Mouse (Mus musculus): Measurements from ENCODE around the gene Pyurf. TPM values are rescaled to one million over a fixed set of nuclear protein-coding genes. Genes with fewer than 3 reads are reported as not detected.

Pyurf gene
- 9.9 and 11.7 TPM in 2 replicates for polyA plus RNA-seq (2012; rRNA removed)
- 14.6 and 14.7 TPM in 2 replicates for polyA plus RNA-seq (2014; fragmentation: Nextera tagmentation; extraction: Ambion mirVana)

GRCm38 (mm10) chr6:57691467-57692261 is at the start of gene Pyurf:
Pyurf (minus strand) TSS chr6:57692078.
- WGBS = under 1% methylated on average over 51 of the region's 52 CpGs
- peak; percentile 97 for ATAC-seq (ENCODE audit: low FRiP score, low read depth)
- Histone ChIP-seq H3K4me2 (replicated peaks; ENCODE audit: low read depth, low read length, severe bottlenecking) (peak within 1 kb of the TSS; percentile 57), H3K27ac (replicated peaks; ENCODE audit: low read depth, low read length) (peak within 1 kb of the TSS; percentile 91), H3K27me3 (ENCODE audit: control insufficient read depth, insufficient read depth, low read length) (no peaks in the 10 kb centered on the region), H3K4me3 (replicated peaks; ENCODE audit: low read length) (peak within 1 kb of the TSS; percentile 81), H3K36me3 (ENCODE audit: control insufficient read depth, insufficient read depth, low read length) (peaks cover 4% of the 10 kb centered on the region; the same call in 1 of the 2 replicates), H3K9ac (ENCODE audit: low read depth, low read length, severe bottlenecking) (peak within 1 kb of the TSS; percentile 81), H3K9me3 (ENCODE audit: control insufficient read depth, low read length) (no peaks in the 10 kb centered on the region), H3K4me1 (ENCODE audit: control insufficient read depth, insufficient read depth, low read length) (peaks cover 3% of the 10 kb centered on the region; the same call in 1 of the 2 replicates)
- 0 out of 2 replicates have a peak, but pooled peaks have one; percentile 39 for TF ChIP-seq POLR2A (IDR thresholded peaks at IDR 0.05; ENCODE audit: borderline replicate concordance, extremely low read depth, insufficient read depth, insufficient read length)
- peak; percentile 85 for DNase-seq (ENCODE audit: low spot score)

- no peak overlapping the region for H3K9ac ChIP-seq (ENCODE audit: low read depth, low read length, severe bottlenecking)
- H3K27ac ChIP-seq (replicated peaks; ENCODE audit: low read depth, low read length) = no peak overlapping the region
- H3K36me3 ChIP-seq (ENCODE audit: control insufficient read depth, insufficient read depth, low read length) = peaks cover 19% of the 10 kb centered on the region
- WGBS = 81% methylated on average over 1 of the region's 1 CpGs
- H3K9me3 ChIP-seq (ENCODE audit: control insufficient read depth, low read length) = no peaks in the 10 kb centered on the region
- H3K4me2 ChIP-seq (replicated peaks; ENCODE audit: low read depth, low read length, severe bottlenecking) = no peak overlapping the region
- TF ChIP-seq POLR2A (IDR thresholded peaks at IDR 0.05; ENCODE audit: borderline replicate concordance, extremely low read depth, insufficient read depth, insufficient read length) = no peak
- H3K4me3 ChIP-seq (replicated peaks; ENCODE audit: low read length) = no peak overlapping the region
- H3K27me3 ChIP-seq (ENCODE audit: control insufficient read depth, insufficient read depth, low read length) = no peaks in the 10 kb centered on the region
- no peaks in the 10 kb centered on the region for H3K4me1 ChIP-seq (ENCODE audit: control insufficient read depth, insufficient read depth, low read length)
- DNase-seq (ENCODE audit: low spot score) = no peak
- ATAC-seq (ENCODE audit: low FRiP score, low read depth) = no peak
These were observed 29.5 kb upstream of the Pyurf start for GRCm38 (mm10) chr6:57721347-57721746.

- Histone ChIP-seq H3K4me3 (replicated peaks; ENCODE audit: low read length) (no peak overlapping the region), H3K36me3 (ENCODE audit: control insufficient read depth, insufficient read depth, low read length) (0 out of 2 replicates have a peak, but pooled peaks cover 3% of the 10 kb centered on the region), H3K9ac (ENCODE audit: low read depth, low read length, severe bottlenecking) (no peak overlapping the region), H3K27ac (replicated peaks; ENCODE audit: low read depth, low read length) (no peak overlapping the region), H3K4me2 (replicated peaks; ENCODE audit: low read depth, low read length, severe bottlenecking) (no peak overlapping the region), H3K27me3 (ENCODE audit: control insufficient read depth, insufficient read depth, low read length) (no peaks in the 10 kb centered on the region), H3K4me1 (ENCODE audit: control insufficient read depth, insufficient read depth, low read length) (no peaks in the 10 kb centered on the region), H3K9me3 (ENCODE audit: control insufficient read depth, low read length) (no peaks in the 10 kb centered on the region)
- 17% methylated on average over 1 of the region's 1 CpGs for WGBS
- DNase-seq (ENCODE audit: low spot score) (no peak), ATAC-seq (ENCODE audit: low FRiP score, low read depth) (no peak)
- TF ChIP-seq POLR2A (IDR thresholded peaks at IDR 0.05; ENCODE audit: borderline replicate concordance, extremely low read depth, insufficient read depth, insufficient read length) = no peak
These were observed 19.8 kb upstream of the Pyurf start for GRCm38 (mm10) chr6:57711726-57712125.

GRCm38 (mm10) chr6:57706721-57707120 is 14.8 kb upstream of the Pyurf start:
- Histone ChIP-seq H3K9ac (ENCODE audit: low read depth, low read length, severe bottlenecking) (no peak overlapping the region), H3K4me3 (replicated peaks; ENCODE audit: low read length) (no peak overlapping the region), H3K4me2 (replicated peaks; ENCODE audit: low read depth, low read length, severe bottlenecking) (no peak overlapping the region), H3K9me3 (ENCODE audit: control insufficient read depth, low read length) (no peaks in the 10 kb centered on the region), H3K27me3 (ENCODE audit: control insufficient read depth, insufficient read depth, low read length) (no peaks in the 10 kb centered on the region), H3K27ac (replicated peaks; ENCODE audit: low read depth, low read length) (no peak overlapping the region), H3K36me3 (ENCODE audit: control insufficient read depth, insufficient read depth, low read length) (no peaks in the 10 kb centered on the region), H3K4me1 (ENCODE audit: control insufficient read depth, insufficient read depth, low read length) (peaks cover 4% of the 10 kb centered on the region; the same call in 1 of the 2 replicates)
- WGBS = 90% methylated on average over 1 of the region's 1 CpGs
- TF ChIP-seq POLR2A (IDR thresholded peaks at IDR 0.05; ENCODE audit: borderline replicate concordance, extremely low read depth, insufficient read depth, insufficient read length) = no peak
- ATAC-seq (ENCODE audit: low FRiP score, low read depth) = no peak
- DNase-seq (ENCODE audit: low spot score) = no peak

GRCm38 (mm10) chr6:57703703-57704102 is 11.8 kb upstream of the Pyurf start:
- peaks cover 4% of the 10 kb centered on the region; the same call in 1 of the 2 replicates for H3K4me1 ChIP-seq (ENCODE audit: control insufficient read depth, insufficient read depth, low read length)
- peak overlapping the region; percentile 63 for H3K4me3 ChIP-seq (replicated peaks; ENCODE audit: low read length)
- no peaks in the 10 kb centered on the region for H3K36me3 ChIP-seq (ENCODE audit: control insufficient read depth, insufficient read depth, low read length)
- no peak for DNase-seq (ENCODE audit: low spot score)
- H3K27me3 ChIP-seq (ENCODE audit: control insufficient read depth, insufficient read depth, low read length) = no peaks in the 10 kb centered on the region
- peak overlapping the region; percentile 82 for H3K9ac ChIP-seq (ENCODE audit: low read depth, low read length, severe bottlenecking)
- WGBS = 35% methylated on average over 2 of the region's 2 CpGs
- no peak for TF ChIP-seq POLR2A (IDR thresholded peaks at IDR 0.05; ENCODE audit: borderline replicate concordance, extremely low read depth, insufficient read depth, insufficient read length)
- H3K27ac ChIP-seq (replicated peaks; ENCODE audit: low read depth, low read length) = no peak overlapping the region
- ATAC-seq (ENCODE audit: low FRiP score, low read depth) = no peak
- no peaks in the 10 kb centered on the region for H3K9me3 ChIP-seq (ENCODE audit: control insufficient read depth, low read length)
- H3K4me2 ChIP-seq (replicated peaks; ENCODE audit: low read depth, low read length, severe bottlenecking) = peak overlapping the region; percentile 68

All from limb, embryonic 14.5 days (tissue).